Mouse (Mus musculus): ENCODE results near the gene Trim28.

The Trim28 gene

GRCm38 (mm10) chr7:12998053-12998452 is 861 bp upstream of the Trim28 start, which contains the start of gene Slc27a5:
Gene Slc27a5, minus strand, starts transcription at chr7:12998192.
- DNase-seq (ENCODE audit: low spot score in 2 of 2): no peak

- DNase-seq (ENCODE audit: low spot score in 2 of 2): no peak
Measured at GRCm38 (mm10) chr7:13001584-13001983, 2.7 kb downstream of the Trim28 start.

GRCm38 (mm10) chr7:13003380-13003779 is 4.5 kb downstream of the Trim28 start:
- no peak for DNase-seq (ENCODE audit: low spot score in 2 of 2)

GRCm38 (mm10) chr7:13006011-13006410 is 7.1 kb downstream of the Trim28 start:
- no peak for DNase-seq (ENCODE audit: low spot score in 2 of 2)

GRCm38 (mm10) chr7:13006531-13006930 is 7.6 kb downstream of the Trim28 start:
- no peak for DNase-seq (ENCODE audit: low spot score in 2 of 2)

- no peak for DNase-seq (ENCODE audit: low spot score in 2 of 2)
Measured at GRCm38 (mm10) chr7:13007341-13008092, 8.6 kb downstream of the Trim28 start.

GRCm38 (mm10) chr7:13009143-13010004 is 10.5 kb downstream of the Trim28 start:
- peak; percentile 91 to 92 for DNase-seq (ENCODE audit: low spot score in 2 of 2)

- DNase-seq (ENCODE audit: low spot score in 2 of 2): peak in 1 of 2 experiments; percentile 15
Measured at GRCm38 (mm10) chr7:13010005-13010908, 11.3 kb downstream of the Trim28 start, which contains the start of gene Zbtb45. Gene Zbtb45, minus strand, starts transcription at chr7:13010034.

GRCm38 (mm10) chr7:13013671-13014070 is 14.8 kb downstream of the Trim28 start:
- no peak for DNase-seq (ENCODE audit: low spot score in 2 of 2)

- no peak for DNase-seq (ENCODE audit: low spot score in 2 of 2)
Measured at GRCm38 (mm10) chr7:13014275-13014839, 15.4 kb downstream of the Trim28 start.

GRCm38 (mm10) chr7:13015217-13015616 is 16.3 kb downstream of the Trim28 start:
- no peak for DNase-seq (ENCODE audit: low spot score in 2 of 2)

GRCm38 (mm10) chr7:13022773-13023535 is 24.0 kb downstream of the Trim28 start:
- DNase-seq (ENCODE audit: low spot score in 2 of 2): no peak

GRCm38 (mm10) chr7:13023928-13024731 is 25.2 kb downstream of the Trim28 start:
- peak; percentile 95 for DNase-seq (ENCODE audit: low spot score in 2 of 2)

- DNase-seq (ENCODE audit: low spot score in 2 of 2): peak; percentile 84 to 86
Measured at GRCm38 (mm10) chr7:13024805-13025204, 25.9 kb downstream of the Trim28 start.

GRCm38 (mm10) chr7:13025511-13026112 is 26.7 kb downstream of the Trim28 start:
- DNase-seq (ENCODE audit: low spot score in 2 of 2): no peak

GRCm38 (mm10) chr7:13028986-13029385 is 30.1 kb downstream of the Trim28 start:
- DNase-seq (ENCODE audit: low spot score in 2 of 2): no peak

GRCm38 (mm10) chr7:13031069-13031468 is 32.2 kb downstream of the Trim28 start:
- no peak for DNase-seq (ENCODE audit: low spot score in 2 of 2)

- no peak for DNase-seq (ENCODE audit: low spot score in 2 of 2)
Measured at GRCm38 (mm10) chr7:13031983-13032382, 33.1 kb downstream of the Trim28 start.

GRCm38 (mm10) chr7:13032541-13032940 is 33.6 kb downstream of the Trim28 start:
- no peak for DNase-seq (ENCODE audit: low spot score in 2 of 2)

Measured in frontal cortex, postnatal 10 days (tissue).